ENCODE assay signal across 32 mouse cellular contexts in genomic region chr2:148186363-148186991, GRCm38 (mm10).
DNase-seq lines count a peak whose midpoint lies in the region; ATAC-seq lines count a peak whose summit lies in the region.
"Had no signal": no experiment of that assay in that cellular context is flagged by ENCODE, and none has a peak within 500 bp of the region (broad histone marks: within the 10 kb centered on the region; RNA-seq: fewer than 3 reads in every experiment).

No protein-coding gene starts in this region.

- H3K27me3 ChIP-seq in lung, embryonic 16.5 days (ENCODE audit: control insufficient read depth, insufficient read depth, low read depth, low read length): no peaks in the 10 kb centered on the region
- H3K27me3 ChIP-seq in embryonic facial prominence, embryonic 10.5 days (replicated peaks; ENCODE audit: low read depth, poor library complexity, severe bottlenecking): no peaks in the 10 kb centered on the region
- H3K27me3 ChIP-seq: embryonic facial prominence, embryonic 15.5 days; hindbrain, embryonic 15.5 days; kidney, embryonic 15.5 days; liver, embryonic 12.5 days; midbrain, embryonic 13.5 days had no signal

- no peak overlapping the region for H3K9ac ChIP-seq in lung, embryonic 16.5 days (ENCODE audit: low read length)
- H3K9ac ChIP-seq: embryonic facial prominence, embryonic 15.5 days; heart, embryonic 13.5 days; hindbrain, embryonic 15.5 days; kidney, embryonic 15.5 days; liver, embryonic 12.5 days; liver, postnatal 0 days; midbrain, embryonic 13.5 days had no signal

- H3K36me3 ChIP-seq in lung, embryonic 16.5 days (ENCODE audit: control insufficient read depth, insufficient read depth, low read length): no peaks in the 10 kb centered on the region
- no peaks in the 10 kb centered on the region for H3K36me3 ChIP-seq in embryonic facial prominence, embryonic 10.5 days (replicated peaks)
- H3K36me3 ChIP-seq: embryonic facial prominence, embryonic 15.5 days; heart, embryonic 13.5 days; hindbrain, embryonic 10.5 days; hindbrain, embryonic 15.5 days; kidney, embryonic 15.5 days; liver, embryonic 12.5 days; midbrain, embryonic 13.5 days had no signal

- no peaks in the 10 kb centered on the region for H3K9me3 ChIP-seq in lung, embryonic 16.5 days (ENCODE audit: control insufficient read depth, low read length)
- H3K9me3 ChIP-seq in embryonic facial prominence, embryonic 10.5 days: no peaks in the 10 kb centered on the region
- H3K9me3 ChIP-seq: embryonic facial prominence, embryonic 15.5 days; heart, embryonic 13.5 days; hindbrain, embryonic 10.5 days; hindbrain, embryonic 15.5 days; kidney, embryonic 15.5 days; liver, embryonic 12.5 days; midbrain, embryonic 13.5 days had no signal

- 47% methylated on average over 7 of the region's 7 CpGs for WGBS in lung, embryonic 16.5 days
- 86% methylated on average over 7 of the region's 7 CpGs for WGBS in embryonic facial prominence, embryonic 10.5 days

- peaks cover 18% of the 10 kb centered on the region; the same call in 1 of the 2 replicates for H3K4me1 ChIP-seq in lung, embryonic 16.5 days (replicated peaks; ENCODE audit: control insufficient read depth, insufficient read depth, low read length)
- H3K4me1 ChIP-seq in embryonic facial prominence, embryonic 10.5 days: peaks cover 16% of the 10 kb centered on the region
- H3K4me1 ChIP-seq: embryonic facial prominence, embryonic 15.5 days; hindbrain, embryonic 10.5 days; hindbrain, embryonic 15.5 days; liver, embryonic 12.5 days; midbrain, embryonic 13.5 days had no signal

- H3K4me3 ChIP-seq in lung, embryonic 16.5 days (ENCODE audit: low read length): no peak overlapping the region
- H3K4me3 ChIP-seq in embryonic facial prominence, embryonic 10.5 days: no peak overlapping the region
- H3K4me3 ChIP-seq: embryonic facial prominence, embryonic 15.5 days; heart, embryonic 13.5 days; hindbrain, embryonic 10.5 days; hindbrain, embryonic 15.5 days; kidney, embryonic 15.5 days; layer of hippocampus, adult 2 months; left cerebral cortex, adult 2 months; liver, embryonic 12.5 days; midbrain, embryonic 13.5 days had no signal

- H3K4me2 ChIP-seq in lung, embryonic 16.5 days (ENCODE audit: low read depth, low read length): no peak overlapping the region
- H3K4me2 ChIP-seq: embryonic facial prominence, embryonic 15.5 days; heart, embryonic 13.5 days; hindbrain, embryonic 15.5 days; kidney, embryonic 15.5 days; liver, embryonic 12.5 days; midbrain, embryonic 13.5 days had no signal

- H3K27ac ChIP-seq in lung, embryonic 16.5 days (ENCODE audit: low read length): peak overlapping the region; percentile 79
- no peak overlapping the region for H3K27ac ChIP-seq in embryonic facial prominence, embryonic 10.5 days (replicated peaks)
- H3K27ac ChIP-seq: embryonic facial prominence, embryonic 15.5 days; heart, embryonic 13.5 days; hindbrain, embryonic 10.5 days; hindbrain, embryonic 15.5 days; kidney, embryonic 15.5 days; layer of hippocampus, adult 2 months; left cerebral cortex, adult 2 months; liver, embryonic 12.5 days; midbrain, embryonic 13.5 days had no signal

- peak; percentile 65 for DNase-seq in heart, adult 11 months
- DNase-seq in heart, adult 8-10 months (ENCODE audit: low spot score): no peak
- DNase-seq in lung, adult 18-20 months: no peak
- DNase-seq in 3T3-L1 (ENCODE audit: low read depth, low spot score): peak; percentile 80
- DNase-seq in embryonic facial prominence, embryonic 10.5 days (ENCODE audit: low spot score): peak; percentile 4
- no peak for DNase-seq in kidney, adult 9 months
- DNase-seq: adrenal gland, adult 2 months; adrenal gland, postnatal 36 days; cerebellum, adult 18-20 months; cerebellum, postnatal 10 days; gastrocnemius, postnatal 25 days; heart, adult 18-20 months; heart, postnatal 14 days; kidney, adult 11 months; kidney, postnatal 25 days; liver, postnatal 0 days; right cerebral cortex, adult 18-20 months; thymus, postnatal 4 days had no signal

- ATAC-seq in lung, embryonic 16.5 days (ENCODE audit: low read depth): peak; percentile 34; the same call in 1 of the 2 replicates
- ATAC-seq: activated CD4-positive, CD25-positive, alpha-beta regulatory T cell, adult 4 months; CD4-positive, CD25-positive, alpha-beta regulatory T cell, adult 4 months; forebrain, embryonic 14.5 days; inflammation-experienced regulatory T-cells, adult 6 months; liver, embryonic 12.5 days; liver, postnatal 0 days; midbrain, embryonic 13.5 days had no signal

Comparison
In these comparisons a context has a peak if more than half of its experiments do, and no peak if none do; other contexts are left out.
1. DNase-seq: peak in heart, adult 11 months (single experiment), 3T3-L1 (single experiment) and embryonic facial prominence, embryonic 10.5 days (single experiment); none in heart, adult 8-10 months (single experiment), lung, adult 18-20 months (0 of 2) and kidney, adult 9 months (single experiment).